Mouse (Mus musculus) right cerebral cortex, postnatal 14 days (tissue): ENCODE results near the gene Ccdc122.

Source experiments
- DNase-seq: peaks from one replicate; pipeline ENCODE4 v3.0.0; 2022

Gene Ccdc122

GRCm38 (mm10) chr14:77136936-77137335 is 100.4 kb downstream of the Ccdc122 start:
- no peak for DNase-seq

GRCm38 (mm10) chr14:77141324-77142282 is 105.0 kb downstream of the Ccdc122 start:
- peak; percentile 93 for DNase-seq

GRCm38 (mm10) chr14:77145103-77145502 is 108.5 kb downstream of the Ccdc122 start:
- no peak for DNase-seq

GRCm38 (mm10) chr14:77147635-77148034 is 111.1 kb downstream of the Ccdc122 start:
- no peak for DNase-seq

- DNase-seq = no peak
Measured at GRCm38 (mm10) chr14:77150556-77150955, 114.0 kb downstream of the Ccdc122 start.

- no peak for DNase-seq
Measured at GRCm38 (mm10) chr14:77151431-77151830, 114.9 kb downstream of the Ccdc122 start.

- peak; percentile 91 for DNase-seq
Measured at GRCm38 (mm10) chr14:77156222-77156910, 119.8 kb downstream of the Ccdc122 start, which contains the start of gene Enox1. TSS of gene Enox1 (plus strand) at chr14:77156763.

GRCm38 (mm10) chr14:77156911-77157504 is 120.4 kb downstream of the Ccdc122 start:
- DNase-seq = peak; percentile 45

- DNase-seq = peak; percentile 85
Measured at GRCm38 (mm10) chr14:77157505-77157911, 120.9 kb downstream of the Ccdc122 start.

GRCm38 (mm10) chr14:77159397-77159796 is 122.8 kb downstream of the Ccdc122 start:
- DNase-seq = no peak
